Mouse (Mus musculus): ENCODE measurements around the gene Atp13a3. TPM values are rescaled to one million over a fixed set of nuclear protein-coding genes. Genes with fewer than 3 reads are reported as not detected.
"Not testable (repeated sequence)": the region's sequence is repeated elsewhere in the genome, so short reads cannot be mapped to it uniquely, and the experiment has no call there.

Gene Atp13a3
- polyA plus RNA-seq, 1 experiment, result 139 TPM

GRCm38 (mm10) chr16:30385531-30385930 lies 20.2 kb downstream of the Atp13a3 start:
- H3K9me3 ChIP-seq (replicated peaks; ENCODE audit: control insufficient read depth, insufficient read depth, low read length, poor library complexity, severe bottlenecking), result no peaks in the 10 kb centered on the region
- H3K4me1 ChIP-seq (ENCODE audit: control insufficient read depth, insufficient read depth, low read length), result peaks cover 5% of the 10 kb centered on the region
- H3K27me3 ChIP-seq (ENCODE audit: control insufficient read depth, insufficient read depth, low read length, poor library complexity, severe bottlenecking), result no peaks in the 10 kb centered on the region
- H3K27ac ChIP-seq (ENCODE audit: insufficient read depth, low read length), result no peak overlapping the region
- no peak for TF ChIP-seq POLR2A (IDR thresholded peaks at IDR 0.05; ENCODE audit: insufficient read depth, low read length)
- no peak for TF ChIP-seq CTCF (IDR thresholded peaks at IDR 0.05; ENCODE audit: low read depth, low read length)
- no peak for TF ChIP-seq EP300 (IDR thresholded peaks at IDR 0.05; ENCODE audit: insufficient read depth, low read depth, low read length)
- peaks cover 24% of the 10 kb centered on the region for H3K36me3 ChIP-seq (ENCODE audit: control insufficient read depth, insufficient read depth, low read length, poor library complexity, severe bottlenecking)
- H3K9ac ChIP-seq (ENCODE audit: low read depth, poor library complexity, severe bottlenecking), result no peak overlapping the region
- no peak overlapping the region for H3K4me3 ChIP-seq (ENCODE audit: low read depth, low read length)

- Histone ChIP-seq H3K27ac (ENCODE audit: insufficient read depth, low read length) (no peak overlapping the region), H3K9ac (ENCODE audit: low read depth, poor library complexity, severe bottlenecking) (no peak overlapping the region), H3K9me3 (replicated peaks; ENCODE audit: control insufficient read depth, insufficient read depth, low read length, poor library complexity, severe bottlenecking) (no peaks in the 10 kb centered on the region), H3K4me1 (ENCODE audit: control insufficient read depth, insufficient read depth, low read length) (no peaks in the 10 kb centered on the region), H3K27me3 (ENCODE audit: control insufficient read depth, insufficient read depth, low read length, poor library complexity, severe bottlenecking) (no peaks in the 10 kb centered on the region), H3K36me3 (ENCODE audit: control insufficient read depth, insufficient read depth, low read length, poor library complexity, severe bottlenecking) (peaks cover 13% of the 10 kb centered on the region), H3K4me3 (ENCODE audit: low read depth, low read length) (no peak overlapping the region)
- TF ChIP-seq CTCF (IDR thresholded peaks at IDR 0.05; ENCODE audit: low read depth, low read length) (no peak), POLR2A (IDR thresholded peaks at IDR 0.05; ENCODE audit: insufficient read depth, low read length) (no peak), EP300 (IDR thresholded peaks at IDR 0.05; ENCODE audit: insufficient read depth, low read depth, low read length) (no peak)
These were observed 29.5 kb downstream of the Atp13a3 start for GRCm38 (mm10) chr16:30376237-30376636.

GRCm38 (mm10) chr16:30374927-30375326 lies 30.8 kb downstream of the Atp13a3 start:
- H3K36me3 ChIP-seq (ENCODE audit: control insufficient read depth, insufficient read depth, low read length, poor library complexity, severe bottlenecking), result peaks cover 7% of the 10 kb centered on the region

GRCm38 (mm10) chr16:30374266-30374665 lies 31.5 kb downstream of the Atp13a3 start:
- H3K9ac ChIP-seq (ENCODE audit: low read depth, poor library complexity, severe bottlenecking), result no peak overlapping the region

More at GRCm38 (mm10) chr16:30374927-30375326, 30.8 kb downstream of the Atp13a3 start:
- H3K4me3 ChIP-seq (ENCODE audit: low read depth, low read length), result no peak overlapping the region
- TF ChIP-seq EP300 (IDR thresholded peaks at IDR 0.05; ENCODE audit: insufficient read depth, low read depth, low read length), result no peak
- no peak for TF ChIP-seq CTCF (IDR thresholded peaks at IDR 0.05; ENCODE audit: low read depth, low read length)
- no peak for TF ChIP-seq POLR2A (IDR thresholded peaks at IDR 0.05; ENCODE audit: insufficient read depth, low read length)
- H3K27me3 ChIP-seq (ENCODE audit: control insufficient read depth, insufficient read depth, low read length, poor library complexity, severe bottlenecking), result no peaks in the 10 kb centered on the region
- no peak overlapping the region for H3K27ac ChIP-seq (ENCODE audit: insufficient read depth, low read length)
- no peaks in the 10 kb centered on the region for H3K9me3 ChIP-seq (replicated peaks; ENCODE audit: control insufficient read depth, insufficient read depth, low read length, poor library complexity, severe bottlenecking)
- H3K9ac ChIP-seq (ENCODE audit: low read depth, poor library complexity, severe bottlenecking), result no peak overlapping the region
- no peaks in the 10 kb centered on the region for H3K4me1 ChIP-seq (ENCODE audit: control insufficient read depth, insufficient read depth, low read length)

DNA sequence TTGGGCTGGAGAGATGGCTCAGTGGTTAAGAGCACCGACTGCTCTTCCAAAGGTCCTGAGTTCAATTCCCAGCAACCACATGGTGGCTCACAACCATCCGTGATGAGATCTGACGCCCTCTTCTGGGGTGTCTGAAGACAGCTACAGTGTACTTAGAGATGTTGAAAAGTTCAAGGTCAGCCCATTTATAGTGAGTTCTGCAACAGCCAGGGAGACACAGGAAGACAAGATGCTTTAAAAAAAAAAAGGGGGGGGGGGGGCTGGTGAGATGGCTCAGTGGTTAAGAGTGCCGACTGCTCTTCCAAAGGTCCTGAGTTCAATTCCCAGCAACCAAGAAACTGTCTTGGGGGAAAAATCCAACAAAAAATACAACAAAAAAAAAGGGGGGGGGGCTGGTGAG lies 32.5 kb downstream of the Atp13a3 start:
- H3K9ac ChIP-seq (ENCODE audit: low read depth, poor library complexity, severe bottlenecking); H3K9me3 ChIP-seq (replicated peaks; ENCODE audit: control insufficient read depth, insufficient read depth, low read length, poor library complexity, severe bottlenecking); H3K4me1 ChIP-seq (ENCODE audit: control insufficient read depth, insufficient read depth, low read length); H3K27me3 ChIP-seq (ENCODE audit: control insufficient read depth, insufficient read depth, low read length, poor library complexity, severe bottlenecking); H3K4me3 ChIP-seq (ENCODE audit: low read depth, low read length); H3K27ac ChIP-seq (ENCODE audit: insufficient read depth, low read length); H3K36me3 ChIP-seq (ENCODE audit: control insufficient read depth, insufficient read depth, low read length, poor library complexity, severe bottlenecking): not testable (repeated sequence)

More at GRCm38 (mm10) chr16:30374266-30374665, 31.5 kb downstream of the Atp13a3 start:
- TF ChIP-seq EP300 (IDR thresholded peaks at IDR 0.05; ENCODE audit: insufficient read depth, low read depth, low read length), result no peak
- TF ChIP-seq CTCF (IDR thresholded peaks at IDR 0.05; ENCODE audit: low read depth, low read length), result no peak
- TF ChIP-seq POLR2A (IDR thresholded peaks at IDR 0.05; ENCODE audit: insufficient read depth, low read length), result no peak
- Histone ChIP-seq H3K9me3 (replicated peaks; ENCODE audit: control insufficient read depth, insufficient read depth, low read length, poor library complexity, severe bottlenecking) (no peaks in the 10 kb centered on the region), H3K36me3 (ENCODE audit: control insufficient read depth, insufficient read depth, low read length, poor library complexity, severe bottlenecking) (peaks cover 6% of the 10 kb centered on the region), H3K27ac (ENCODE audit: insufficient read depth, low read length) (no peak overlapping the region), H3K4me3 (ENCODE audit: low read depth, low read length) (no peak overlapping the region), H3K27me3 (ENCODE audit: control insufficient read depth, insufficient read depth, low read length, poor library complexity, severe bottlenecking) (no peaks in the 10 kb centered on the region), H3K4me1 (ENCODE audit: control insufficient read depth, insufficient read depth, low read length) (no peaks in the 10 kb centered on the region)

- no peak overlapping the region for H3K9ac ChIP-seq (ENCODE audit: low read depth, poor library complexity, severe bottlenecking)
- no peaks in the 10 kb centered on the region for H3K27me3 ChIP-seq (ENCODE audit: control insufficient read depth, insufficient read depth, low read length, poor library complexity, severe bottlenecking)
- H3K27ac ChIP-seq (ENCODE audit: insufficient read depth, low read length), result no peak overlapping the region
- no peak for TF ChIP-seq EP300 (IDR thresholded peaks at IDR 0.05; ENCODE audit: insufficient read depth, low read depth, low read length)
- H3K9me3 ChIP-seq (replicated peaks; ENCODE audit: control insufficient read depth, insufficient read depth, low read length, poor library complexity, severe bottlenecking), result no peaks in the 10 kb centered on the region
- no peaks in the 10 kb centered on the region for H3K4me1 ChIP-seq (ENCODE audit: control insufficient read depth, insufficient read depth, low read length)
- H3K36me3 ChIP-seq (ENCODE audit: control insufficient read depth, insufficient read depth, low read length, poor library complexity, severe bottlenecking), result peaks cover 17% of the 10 kb centered on the region
- no peak overlapping the region for H3K4me3 ChIP-seq (ENCODE audit: low read depth, low read length)
These were observed 38.4 kb downstream of the Atp13a3 start for GRCm38 (mm10) chr16:30367395-30367794.
